Mouse (Mus musculus) adrenal gland, postnatal 36 days (tissue): ENCODE data around the gene Prss30. TPM values are rescaled to one million over a fixed set of nuclear protein-coding genes. Genes with fewer than 3 reads are reported as not detected.

Source experiments
- DNase-seq, 2 experiments: peaks; one replicate each; pipeline ENCODE4 v3.0.0; 2021; ENCODE audit warnings: mixed read lengths in 1 of 2
- long read RNA-seq, 2 experiments: library from polyadenylated mRNA; stranded (forward); transcript quantifications; one replicate each; pipeline ENCODE4 v2.0.0; 2021; ENCODE audit warnings: borderline sequencing depth in 2 of 2
- total RNA-seq, 2 experiments: library from RNA; stranded (reverse); gene quantifications; 2 replicates each; pipeline ENCODE4 v1.2.3; 2021

Prss30 gene
- under 1 TPM; 0.23 to 0.33 TPM for total RNA-seq
- long read RNA-seq, experiment 1, result 0 reads
- long read RNA-seq, experiment 2, result 0 reads

DNA sequence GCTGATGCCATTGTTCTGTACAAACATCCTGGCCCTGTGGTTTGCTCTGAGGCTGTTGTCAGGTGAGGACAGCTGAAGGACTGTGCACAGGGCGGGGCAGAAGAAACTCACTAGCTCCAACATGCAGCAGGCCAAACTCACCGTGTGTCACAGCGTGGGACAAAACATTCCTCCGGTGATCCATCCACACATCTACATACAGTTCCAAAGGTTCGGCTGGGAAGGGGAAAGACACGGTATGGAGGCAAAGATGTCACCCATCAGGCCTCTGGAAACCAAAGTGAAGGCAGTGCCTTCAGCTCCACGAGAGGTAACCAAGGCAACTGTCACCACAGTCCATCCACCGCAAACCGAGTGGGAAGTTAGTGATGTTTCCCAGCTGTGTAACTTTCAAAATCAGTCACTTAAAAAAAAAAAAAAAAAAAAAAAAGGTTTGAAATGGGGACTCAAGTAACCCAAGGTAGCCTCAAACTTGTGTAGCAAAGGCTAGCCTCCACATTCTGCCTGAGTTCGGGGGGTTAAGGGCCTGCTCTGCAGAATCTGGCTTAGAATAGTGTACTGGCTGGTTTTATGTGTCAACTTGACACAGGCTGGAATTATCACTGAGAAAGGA is at the start of gene Prss30:
Gene Prss30, minus strand, starts transcription at position 270 of the 613 bp plus-strand sequence.
- DNase-seq, result no peak

DNA sequence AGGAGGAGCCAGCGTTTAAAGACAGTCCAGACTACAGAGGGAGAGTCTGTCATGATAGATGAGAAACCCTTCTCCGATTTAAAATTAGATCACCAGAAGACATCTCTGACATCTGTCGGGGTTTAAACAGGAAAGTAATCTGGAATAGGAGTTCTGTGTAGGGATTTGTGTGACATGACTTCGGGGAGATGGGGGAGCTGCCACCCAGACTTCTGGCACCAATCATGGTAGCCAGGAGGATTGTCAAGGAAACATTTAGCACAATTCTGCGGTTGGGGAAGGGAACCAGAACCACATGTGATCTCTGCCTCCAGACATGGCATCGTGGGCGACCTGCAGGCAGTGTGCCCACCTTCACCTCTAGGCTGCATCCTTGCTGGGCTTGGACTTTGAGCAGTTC is 49.1 kb upstream of the Prss30 start:
- no peak for DNase-seq

DNA sequence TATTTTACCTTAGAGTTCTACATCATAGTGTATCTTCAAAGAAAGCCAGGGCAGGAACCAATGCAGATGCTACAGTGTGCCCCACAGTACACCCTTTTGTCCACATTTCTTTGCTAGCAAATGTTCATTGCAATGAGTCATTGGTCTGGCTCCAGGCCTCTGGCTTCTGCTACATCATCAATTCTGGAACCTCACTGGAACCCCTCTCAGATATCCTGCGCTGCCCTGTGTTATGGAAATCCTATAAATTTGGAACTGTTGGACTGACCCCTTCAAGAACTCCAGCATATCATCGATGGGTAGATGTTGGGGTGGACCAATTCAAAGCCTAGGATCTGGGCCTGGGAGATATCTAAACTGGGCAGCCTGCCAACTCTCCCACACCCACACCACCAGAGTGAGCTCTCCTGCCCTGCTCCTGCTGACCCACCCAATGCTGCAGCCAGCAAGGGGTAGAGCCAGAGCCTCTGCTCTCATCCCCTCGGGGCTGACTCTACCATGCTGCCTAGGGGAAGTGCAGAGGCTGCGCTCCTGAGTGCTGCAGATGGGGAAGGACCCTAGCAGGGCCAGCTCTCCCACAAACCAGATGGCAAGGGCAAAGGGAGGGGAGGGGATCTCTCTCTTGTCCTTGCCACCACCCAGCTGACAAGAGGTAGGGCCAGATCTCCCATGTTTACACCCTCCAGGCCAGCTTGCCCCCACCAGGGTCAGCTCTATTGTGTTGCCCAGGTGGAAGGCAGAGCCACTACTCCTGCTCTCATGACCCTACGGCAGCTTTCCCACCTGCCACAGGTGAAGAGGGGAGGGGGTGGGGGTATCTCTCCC is 41.2 kb upstream of the Prss30 start:
- peak; percentile 22 to 39 for DNase-seq

DNA sequence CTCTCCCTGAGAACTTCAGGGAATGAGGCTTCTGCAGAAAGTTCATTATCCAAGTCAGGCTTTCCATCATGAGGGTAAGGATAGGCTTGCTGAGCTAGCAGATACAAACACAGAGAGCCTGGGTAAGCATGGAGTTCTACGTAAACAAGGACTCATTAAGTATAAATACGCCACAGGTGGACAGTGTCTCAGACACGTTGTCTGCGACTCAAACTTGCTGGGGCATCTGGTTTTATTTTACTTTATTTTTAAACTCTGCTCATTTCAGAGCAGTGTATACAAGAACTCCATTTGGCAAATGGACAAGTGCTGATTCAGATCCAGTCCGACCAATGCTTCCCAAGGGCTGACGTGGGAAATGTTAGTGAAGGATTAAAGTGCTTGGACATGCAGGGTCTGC is 40.3 kb upstream of the Prss30 start:
- no peak for DNase-seq

DNA sequence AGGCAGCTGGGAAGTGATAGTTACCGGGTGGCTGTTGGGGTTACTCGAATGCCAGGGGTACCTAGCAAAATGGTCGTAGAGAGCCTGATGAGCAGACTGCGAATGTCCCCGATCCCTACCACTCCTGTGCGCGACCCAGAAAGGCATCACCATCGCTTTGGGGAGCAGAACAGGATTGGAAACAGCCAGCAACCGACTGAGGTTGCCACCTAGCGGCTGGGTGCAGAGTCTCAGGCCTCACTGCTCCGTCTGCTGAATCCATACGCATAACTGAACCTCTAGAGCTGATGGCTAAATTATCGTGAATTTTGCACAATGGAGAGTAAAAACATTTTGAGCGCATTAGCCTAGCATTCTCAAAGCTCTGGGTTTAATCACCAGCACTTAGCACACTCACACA is 35.4 kb upstream of the Prss30 start:
- peak; percentile 64 to 69 for DNase-seq

DNA sequence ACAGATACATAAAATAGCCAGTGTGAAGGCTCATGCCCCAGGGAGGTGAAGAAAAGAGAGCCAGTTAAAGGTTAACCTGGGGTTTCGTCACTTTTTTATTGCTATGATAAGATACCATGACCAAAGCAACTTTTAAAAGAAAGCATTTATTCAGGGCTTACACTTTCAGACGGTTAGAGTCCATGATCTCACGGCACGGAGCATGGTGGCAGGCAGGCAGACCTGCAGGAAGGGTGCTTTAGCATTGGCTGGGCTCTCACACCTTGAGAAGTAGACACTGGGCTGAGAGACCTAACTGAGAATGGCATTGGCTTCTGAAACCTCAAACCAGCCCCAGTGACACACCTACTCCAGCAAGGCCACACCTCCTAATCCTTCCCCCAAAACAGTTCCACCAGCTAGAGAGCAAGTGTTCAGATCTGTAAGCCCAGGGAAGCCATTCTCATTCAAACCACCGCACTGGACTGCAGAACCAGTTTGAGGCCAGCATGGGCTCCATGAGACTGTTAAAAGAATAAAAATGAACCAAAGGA is 34.1 kb upstream of the Prss30 start:
- DNase-seq, result no peak

DNA sequence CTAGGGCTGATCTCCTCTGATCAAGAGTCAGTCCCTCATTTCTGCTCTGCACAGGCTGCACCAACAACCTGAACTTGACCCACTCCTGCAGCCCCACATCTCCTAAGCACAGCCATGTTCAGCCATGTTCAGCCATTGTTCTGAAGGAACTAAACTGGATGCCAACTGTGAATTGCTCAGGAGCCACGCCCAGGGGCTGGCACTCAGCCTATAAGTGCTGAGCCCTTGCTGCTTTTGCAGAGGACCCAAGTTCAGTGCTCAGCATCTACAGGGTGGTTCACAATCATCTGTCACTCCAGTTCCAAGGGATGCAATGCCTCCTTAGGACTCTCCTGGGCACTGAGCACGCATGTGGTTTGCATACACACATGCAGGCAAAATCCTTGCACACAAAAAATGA is 32.6 kb upstream of the Prss30 start:
- no peak for DNase-seq

DNA sequence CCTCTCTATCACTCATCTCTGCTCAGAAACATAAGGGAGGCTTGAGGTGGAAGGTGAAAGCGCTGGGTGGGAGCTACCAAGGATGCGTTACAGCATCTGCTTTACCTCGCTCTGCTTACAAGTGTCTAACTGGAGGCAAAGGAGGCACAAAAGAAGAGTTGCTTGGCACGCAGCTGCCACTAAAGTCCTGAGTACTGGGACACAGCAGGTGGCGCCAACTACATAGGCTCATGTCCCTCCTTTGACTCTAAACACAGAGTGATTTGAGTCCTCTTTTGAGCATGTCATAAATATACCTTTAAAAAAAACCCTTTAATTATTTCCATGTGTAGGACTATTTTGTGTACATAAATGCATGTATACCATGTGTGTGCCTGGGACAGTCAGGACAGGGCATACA is 29.3 kb upstream of the Prss30 start:
- DNase-seq, result peak; percentile 24 to 32

DNA sequence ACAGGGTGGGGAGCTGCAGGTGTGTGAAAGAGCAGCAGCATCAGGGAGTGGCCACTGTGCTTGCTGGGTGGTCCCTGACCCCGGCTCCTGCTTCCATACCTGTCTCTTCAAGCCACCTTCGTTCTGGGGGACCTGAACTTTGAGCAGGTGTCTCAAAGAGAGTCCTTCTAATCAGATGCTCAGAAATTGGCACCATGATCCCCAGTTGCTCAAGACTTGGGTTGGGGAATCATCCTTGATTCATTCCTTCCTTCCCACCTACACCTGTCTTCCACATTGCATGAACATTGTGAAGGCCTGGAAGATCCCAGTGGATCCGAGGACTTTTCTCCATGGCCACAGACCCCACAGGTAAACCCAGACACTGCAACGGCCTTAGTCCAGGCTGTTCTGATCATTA is 27.7 kb upstream of the Prss30 start:
- DNase-seq, result no peak

DNA sequence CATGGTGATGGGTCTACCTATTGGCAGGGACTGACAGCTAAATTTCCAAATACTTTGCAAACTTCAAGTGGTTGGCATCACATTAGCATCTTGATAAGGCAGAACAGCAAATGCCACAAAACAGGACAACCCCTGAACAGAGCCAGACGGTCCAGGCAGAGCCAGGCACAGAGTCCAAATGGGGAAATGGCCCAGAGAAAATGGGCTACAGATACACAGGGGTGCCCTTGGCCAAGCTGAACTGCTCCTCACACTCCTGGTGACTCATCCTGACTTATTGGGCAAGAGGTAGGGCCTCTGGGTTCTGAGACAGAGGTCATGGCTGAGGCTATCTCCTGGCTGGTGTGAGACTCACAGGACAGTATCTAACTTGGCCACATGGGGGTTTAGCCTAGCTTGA is 27.0 kb upstream of the Prss30 start:
- DNase-seq, result peak; percentile 82 to 84

DNA sequence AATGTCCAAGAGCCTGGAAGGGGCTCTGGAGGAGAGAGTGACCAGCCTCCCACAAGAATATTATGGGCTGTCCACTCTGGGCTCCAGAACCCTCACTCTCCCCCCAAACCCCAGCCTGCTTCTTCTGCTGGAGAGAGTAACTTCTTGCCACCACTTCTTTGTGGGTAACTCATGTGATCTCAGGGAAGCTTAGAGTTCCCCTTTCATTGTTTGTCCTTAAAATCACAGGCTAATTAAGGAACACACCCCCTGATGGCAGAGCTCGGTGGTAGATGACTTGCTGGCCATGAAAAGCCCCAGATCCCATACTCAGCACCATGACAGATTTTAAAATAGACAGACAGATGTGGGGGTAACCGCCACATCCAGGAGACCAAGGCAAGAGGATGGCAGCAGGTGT is 26.6 kb upstream of the Prss30 start:
- no peak for DNase-seq

DNA sequence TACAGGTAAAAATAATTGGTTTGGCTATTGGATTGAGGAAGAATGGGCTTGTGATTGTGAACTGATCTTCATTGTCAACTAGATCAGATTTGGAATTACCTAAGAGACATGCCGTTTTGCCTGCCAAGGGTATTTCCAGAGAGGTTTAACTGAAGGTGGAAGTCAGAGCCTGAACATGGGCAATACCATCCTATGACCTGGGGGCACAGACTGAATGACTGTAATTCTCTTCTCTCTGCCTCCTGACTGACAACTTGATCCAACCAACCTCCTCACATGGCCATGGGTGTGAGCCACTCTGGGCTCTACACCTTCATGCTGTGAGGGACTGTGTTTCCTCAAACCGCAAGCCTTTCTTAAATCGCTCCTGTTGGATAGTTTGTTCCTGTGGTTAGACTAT is 24.7 kb upstream of the Prss30 start:
- no peak for DNase-seq

DNA sequence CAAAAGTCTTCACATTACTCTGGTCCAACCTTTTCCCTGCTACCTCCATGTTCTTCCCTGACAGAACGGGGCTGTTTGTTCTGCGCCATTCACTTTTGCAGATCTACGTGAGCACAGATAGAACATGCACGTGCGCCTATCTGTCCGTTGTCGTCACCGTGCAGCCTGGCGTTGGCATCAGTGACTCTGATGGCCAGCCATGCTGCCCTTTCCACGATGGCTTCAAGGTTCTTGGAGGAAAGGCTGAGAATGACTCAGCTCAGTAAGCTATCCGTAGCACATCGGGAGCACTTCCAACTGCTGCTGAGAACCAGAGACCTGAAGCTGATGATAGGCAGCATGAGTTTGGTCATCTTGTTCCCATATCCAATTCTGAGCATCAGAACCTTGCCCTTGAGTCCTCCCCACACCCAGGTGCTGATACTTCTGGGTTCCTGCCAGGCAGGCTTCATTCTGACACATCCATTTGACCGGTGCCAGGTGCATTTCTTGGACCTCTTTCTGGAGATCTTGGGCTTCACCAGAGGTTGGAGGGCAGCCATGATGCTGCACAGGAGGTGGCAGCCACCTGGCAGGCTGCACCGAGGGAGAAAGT is 23.8 kb upstream of the Prss30 start:
- DNase-seq, result peak; percentile 69 to 81

DNA sequence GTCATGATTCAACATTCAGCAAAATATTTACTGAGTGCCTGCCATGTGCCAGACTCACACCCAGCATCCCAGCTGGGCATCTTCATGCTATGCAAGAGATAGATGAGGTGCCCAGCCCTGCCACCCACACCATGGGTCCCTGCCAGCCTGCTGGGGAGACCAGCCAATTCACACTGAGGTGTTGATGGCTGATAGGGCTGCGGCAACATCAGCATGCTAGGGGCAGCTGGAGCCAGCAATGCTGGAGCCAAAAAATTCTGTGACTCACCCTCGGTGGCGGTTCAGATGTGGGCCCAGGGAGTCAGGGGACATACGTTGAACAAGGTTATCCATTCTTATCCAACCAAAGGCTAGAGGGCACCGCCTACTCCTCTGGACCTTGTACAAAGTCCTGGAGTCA is 20.0 kb upstream of the Prss30 start:
- DNase-seq, result peak; percentile 74 to 75

DNA sequence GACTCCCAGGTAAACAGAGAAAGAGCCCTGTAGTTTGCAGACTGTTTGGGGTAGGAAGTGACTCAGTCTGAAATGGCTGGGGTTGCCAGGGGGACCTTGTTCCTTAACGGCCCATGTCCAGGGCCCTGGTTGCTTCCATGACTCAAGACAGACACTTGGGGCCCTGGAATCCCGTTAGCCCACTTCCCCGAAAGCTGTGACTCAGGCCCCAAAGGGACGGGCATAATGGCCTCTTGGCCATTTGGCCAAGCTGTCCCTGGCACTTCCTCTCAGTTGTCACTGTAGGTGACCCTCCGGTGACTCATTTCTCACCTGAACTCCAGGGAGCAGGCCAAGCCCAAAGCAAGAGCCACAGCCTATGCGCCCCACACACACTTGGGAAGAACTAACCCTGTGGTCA is 18.0 kb upstream of the Prss30 start:
- no peak for DNase-seq

DNA sequence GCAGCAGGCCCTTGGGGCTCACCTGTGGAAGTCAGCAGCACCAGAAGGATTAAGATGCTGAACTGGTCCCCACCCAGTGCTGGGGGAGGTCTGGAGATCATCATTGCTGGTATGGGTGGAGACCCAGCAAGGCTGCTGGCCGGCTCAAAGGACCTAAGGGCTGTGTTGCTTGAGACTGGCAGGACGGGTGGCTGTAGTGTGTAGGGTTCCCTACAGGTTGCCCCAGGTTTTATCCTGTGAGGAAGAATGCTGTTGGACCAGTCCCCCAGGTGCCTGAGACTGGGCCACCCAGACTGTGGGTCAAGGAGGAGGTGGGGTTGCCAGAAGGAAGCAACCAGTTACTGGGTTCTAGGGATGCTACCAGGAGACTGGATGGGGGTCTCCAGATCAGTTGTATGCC is 17.5 kb upstream of the Prss30 start, which contains the start of gene Prss22:
Gene Prss22, minus strand, starts transcription at position 200 of the 400 bp plus-strand sequence.
- no peak for DNase-seq

DNA sequence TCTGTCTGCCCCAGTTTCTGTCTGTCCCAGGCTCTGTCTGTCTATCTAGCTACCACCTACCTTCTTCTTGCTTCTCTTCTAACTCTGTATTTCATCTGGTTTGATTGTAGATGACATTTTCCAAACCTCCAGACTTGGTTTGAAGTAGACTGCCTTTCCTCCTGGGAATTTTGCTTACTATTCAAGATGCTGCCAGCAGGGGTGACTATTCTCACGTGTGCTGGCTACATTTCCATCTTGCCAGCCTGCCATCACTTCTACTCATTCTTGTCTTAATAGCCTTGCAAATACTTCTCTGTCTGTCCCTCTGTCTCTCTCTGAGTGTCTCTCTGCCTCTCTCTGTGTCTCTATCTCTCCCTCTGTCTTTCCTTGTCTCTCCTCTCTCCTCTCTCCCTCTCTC is 15.1 kb upstream of the Prss30 start:
- DNase-seq, result no peak

DNA sequence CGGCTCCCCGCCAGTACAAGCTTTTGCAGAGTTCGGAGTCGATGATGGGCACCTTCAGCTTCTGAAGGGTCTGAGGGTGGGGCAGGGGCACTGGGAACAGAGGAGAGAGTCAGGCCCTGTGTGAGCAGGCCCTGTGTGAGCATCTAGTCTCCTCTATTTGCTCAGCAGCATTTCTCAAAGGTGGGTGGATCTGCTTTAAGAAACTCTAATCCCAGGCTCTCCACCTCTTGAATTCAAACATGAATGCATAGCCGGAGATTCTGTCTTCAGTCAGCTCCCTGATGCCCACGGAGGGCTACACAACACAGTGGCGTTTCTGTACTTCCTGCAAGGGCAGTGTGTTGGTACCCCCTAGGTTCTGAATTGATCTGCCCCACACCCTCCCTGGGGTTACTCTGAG is 14.3 kb upstream of the Prss30 start:
- DNase-seq, result no peak

DNA sequence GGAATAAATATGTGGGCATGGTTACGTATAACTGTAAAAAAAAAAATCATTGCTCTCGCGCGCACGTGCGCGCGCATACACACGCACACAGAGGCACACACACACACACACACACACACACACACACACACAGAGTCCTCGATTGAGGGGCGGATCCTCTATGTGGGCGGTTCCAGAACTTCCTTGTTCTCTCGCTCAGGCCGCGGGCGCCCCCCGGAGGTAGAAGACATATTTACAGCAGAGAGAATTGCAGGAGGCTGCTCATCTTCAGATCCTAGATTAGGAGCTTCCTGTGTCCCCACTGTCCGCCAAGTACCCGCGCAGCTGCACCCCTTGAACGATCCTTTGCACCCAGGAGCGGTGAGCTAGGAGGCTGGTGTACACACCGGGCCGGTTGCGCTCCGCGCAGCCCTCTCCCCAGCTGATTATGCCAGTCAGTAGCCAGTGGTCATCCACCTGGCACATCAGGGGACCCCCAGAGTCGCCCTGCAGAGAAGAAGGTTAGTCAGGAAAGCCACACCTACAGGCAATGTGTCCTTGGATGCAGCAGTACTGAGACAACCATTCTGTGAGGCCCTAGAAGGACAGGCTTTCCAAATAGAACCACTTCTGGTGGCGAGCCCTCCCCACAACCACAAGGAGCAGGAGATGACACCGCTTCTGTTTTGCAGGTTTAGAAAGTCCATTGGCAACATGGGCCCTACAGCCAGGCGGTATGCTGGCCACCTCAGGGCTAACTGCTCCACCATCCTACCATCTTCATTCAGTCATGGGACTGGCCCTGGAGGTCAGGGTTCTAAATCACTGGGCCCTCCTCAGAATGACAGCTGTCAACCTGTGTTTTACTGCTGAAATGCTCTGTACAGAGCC is 13.4 kb upstream of the Prss30 start:
- DNase-seq, result peak; percentile 94 to 95

DNA sequence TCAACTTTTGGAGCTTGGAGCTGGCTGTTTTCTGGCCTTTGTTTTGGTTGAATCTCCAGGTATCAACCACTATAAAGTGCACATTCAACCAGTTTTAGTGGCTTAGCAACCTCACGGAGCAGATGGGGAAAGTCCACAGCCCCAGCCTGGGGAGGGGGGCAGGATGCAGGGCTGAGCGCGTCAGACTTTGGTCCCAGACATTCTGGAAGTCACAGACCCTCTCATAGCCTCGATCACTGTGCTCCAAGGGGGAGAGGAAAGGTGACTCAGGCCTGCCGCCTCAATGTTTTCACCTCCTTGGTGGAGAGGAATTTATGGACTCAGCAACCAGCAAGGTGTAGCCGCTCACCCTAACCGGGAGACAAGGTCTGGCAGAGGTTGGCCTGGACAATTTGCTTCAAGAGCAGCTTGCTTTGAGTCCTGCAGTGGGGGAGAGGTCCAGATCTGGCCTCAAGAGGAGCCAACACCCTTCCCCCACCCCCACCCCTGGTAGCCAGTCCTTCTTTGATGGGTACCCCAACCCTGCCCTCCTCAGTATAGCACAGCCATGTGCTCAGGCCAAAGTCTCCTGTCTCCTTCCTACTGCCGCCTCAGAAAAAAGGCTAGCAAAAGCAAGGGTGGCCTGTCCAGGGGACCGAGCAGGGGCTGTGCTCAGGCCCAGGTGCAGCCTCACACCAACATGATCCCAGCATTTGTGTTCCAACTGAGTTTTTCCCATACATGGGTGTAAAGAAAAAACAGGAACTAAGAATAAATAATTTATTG is 12.6 kb upstream of the Prss30 start:
- no peak for DNase-seq

DNA sequence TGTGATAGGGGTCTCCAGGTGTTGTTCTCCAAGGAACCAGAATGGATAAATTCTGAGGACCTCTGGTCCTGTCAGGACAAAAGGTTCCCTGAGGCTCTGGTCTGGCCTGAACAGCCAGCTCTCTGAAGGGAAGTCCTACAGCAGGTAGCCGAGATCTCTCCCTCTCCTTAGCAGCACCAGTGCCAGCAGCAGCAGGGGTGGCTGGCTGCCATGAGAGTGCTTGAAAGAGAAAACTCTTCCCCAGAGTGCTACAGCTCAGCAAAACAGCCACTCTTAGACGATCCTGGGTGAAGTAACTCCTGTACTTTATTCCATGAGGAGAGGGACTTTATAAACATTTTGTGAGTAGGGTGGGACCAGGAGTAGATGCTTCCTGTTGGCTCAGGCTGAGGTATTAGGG is 9.4 kb upstream of the Prss30 start:
- DNase-seq, result no peak
